Comparison of ENCODE assay signal across 12 mouse cellular contexts in the genomic region with DNA sequence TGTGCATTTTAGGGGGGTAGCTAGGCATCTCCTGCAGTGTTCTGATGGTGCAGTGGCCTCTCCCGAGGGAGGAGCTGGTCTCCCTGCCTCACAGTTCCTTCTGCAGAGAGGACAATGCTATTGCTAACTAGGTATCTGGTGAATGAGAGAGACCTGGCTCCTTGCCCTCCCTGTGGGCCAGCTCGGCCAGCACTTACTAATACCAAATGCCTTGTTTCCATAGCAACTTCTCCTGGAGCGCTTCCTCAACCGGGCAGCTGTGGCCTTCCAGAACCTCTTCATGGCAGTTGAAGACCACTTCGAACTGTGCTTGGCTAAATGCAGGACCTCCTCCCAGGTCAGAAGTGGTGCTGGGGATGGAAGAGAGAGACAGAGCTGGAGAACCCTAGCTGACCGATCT. TPM values are rescaled to one million over a fixed set of nuclear protein-coding genes. Genes with fewer than 3 reads are reported as not detected.
DNase-seq lines count a peak whose midpoint lies in the region; ATAC-seq and TF ChIP-seq lines count a peak whose summit lies in the region.
"Had no signal": no experiment of that assay in that cellular context is flagged by ENCODE, and none has a peak within 500 bp of the region (broad histone marks: within the 10 kb centered on the region; RNA-seq: fewer than 3 reads in every experiment).

No protein-coding gene starts in this region.

- TF ChIP-seq POLR2A in lung, adult 2 months (IDR thresholded peaks at IDR 0.05; ENCODE audit: borderline replicate concordance, extremely low read depth, low read depth, low read length), result no peak

- 67% methylated on average over 6 of the region's 6 CpGs for WGBS in heart, postnatal 0 days
- 37% methylated on average over 6 of the region's 6 CpGs for WGBS in lung, embryonic 16.5 days
- WGBS in lung, adult 2 months, result 46% methylated on average over 6 of the region's 6 CpGs

- no peak overlapping the region for H3K9ac ChIP-seq in heart, postnatal 0 days (replicated peaks; ENCODE audit: low read depth, low read length)
- no peak overlapping the region for H3K9ac ChIP-seq in lung, embryonic 16.5 days (ENCODE audit: low read length)
- H3K9ac ChIP-seq: heart, embryonic 12.5 days had no signal

- ATAC-seq in heart, postnatal 0 days (ENCODE audit: insufficient read depth, low read depth), result peak; percentile 14; the same call in 1 of the 2 replicates
- ATAC-seq in lung, embryonic 16.5 days (ENCODE audit: low read depth), result peak; percentile 34

- H3K9me3 ChIP-seq in heart, postnatal 0 days (replicated peaks; ENCODE audit: control insufficient read depth, low read length), result no peaks in the 10 kb centered on the region
- H3K9me3 ChIP-seq in lung, embryonic 16.5 days (ENCODE audit: control insufficient read depth, low read length), result no peaks in the 10 kb centered on the region
- H3K9me3 ChIP-seq: heart, embryonic 12.5 days had no signal

- H3K4me2 ChIP-seq in heart, postnatal 0 days (ENCODE audit: low read depth, low read length), result no peak overlapping the region
- H3K4me2 ChIP-seq in lung, embryonic 16.5 days (ENCODE audit: low read depth, low read length), result no peak overlapping the region
- H3K4me2 ChIP-seq: heart, embryonic 12.5 days had no signal

- no peak for TF ChIP-seq EP300 in heart, postnatal 0 days (IDR thresholded peaks at IDR 0.05; ENCODE audit: low read depth)

- H3K27ac ChIP-seq in heart, postnatal 0 days (ENCODE audit: low read depth), result no peak overlapping the region
- peak overlapping the region; percentile 3; the same call in 1 of the 2 replicates for H3K27ac ChIP-seq in lung, embryonic 16.5 days (ENCODE audit: low read length)

- peaks cover 57% of the 10 kb centered on the region for H3K36me3 ChIP-seq in heart, postnatal 0 days (replicated peaks; ENCODE audit: control insufficient read depth, insufficient read depth, low read length)
- peaks cover 23% of the 10 kb centered on the region for H3K36me3 ChIP-seq in lung, embryonic 16.5 days (ENCODE audit: control insufficient read depth, insufficient read depth, low read length)

- no peaks in the 10 kb centered on the region for H3K4me1 ChIP-seq in heart, postnatal 0 days (ENCODE audit: control insufficient read depth, insufficient read depth)
- H3K4me1 ChIP-seq in lung, embryonic 16.5 days (replicated peaks; ENCODE audit: control insufficient read depth, insufficient read depth, low read length), result peaks cover 16% of the 10 kb centered on the region
- peaks cover 10% of the 10 kb centered on the region for H3K4me1 ChIP-seq in lung, adult 2 months (ENCODE audit: control insufficient read depth, insufficient read depth, low read length)

- H3K4me3 ChIP-seq in heart, postnatal 0 days (ENCODE audit: low read depth, low read length), result no peak overlapping the region
- no peak overlapping the region for H3K4me3 ChIP-seq in lung, embryonic 16.5 days (ENCODE audit: low read length)
- H3K4me3 ChIP-seq in lung, adult 2 months (replicated peaks; ENCODE audit: extremely low read depth, low read depth, low read length), result no peak overlapping the region
- H3K4me3 ChIP-seq: heart, embryonic 12.5 days had no signal

- DNase-seq in heart, postnatal 0 days (ENCODE audit: low spot score), result no peak
- DNase-seq in heart, adult 11 months, result no peak
- no peak for DNase-seq in lung, adult 2 months
- DNase-seq in cerebellum, adult 18-20 months, result peak; percentile 69 to 70
- DNase-seq in layer of hippocampus, postnatal 36 days, result peak; percentile 28 to 36
- no peak for DNase-seq in adrenal gland, adult (ENCODE audit: inconsistent age in 2 of 2, low spot score in 1 of 2)
- DNase-seq in spleen, adult 12 weeks (ENCODE audit: low spot score), result no peak
- DNase-seq: kidney, postnatal 14 days; liver had no signal

- no peak for TF ChIP-seq CTCF in heart, postnatal 0 days (IDR thresholded peaks at IDR 0.05; ENCODE audit: low read depth)
- no peak for TF ChIP-seq CTCF in lung, adult 2 months (IDR thresholded peaks at IDR 0.05; ENCODE audit: insufficient read depth, low read length)

- no peaks in the 10 kb centered on the region for H3K27me3 ChIP-seq in heart, postnatal 0 days (ENCODE audit: control insufficient read depth, insufficient read depth, low read length)
- no peaks in the 10 kb centered on the region for H3K27me3 ChIP-seq in lung, embryonic 16.5 days (ENCODE audit: control insufficient read depth, insufficient read depth, low read depth, low read length)
- H3K27me3 ChIP-seq: heart, embryonic 12.5 days had no signal

RNA-seq across cellular contexts. Expression of a gene that starts 14.1 kb away (rescaled TPM):
- 4.1 and 7.1 TPM in 2 replicates for total RNA-seq in heart, postnatal 0 days (2014; rRNA removed; ENCODE audit: low replicate concordance)
- 5.1 and 5.9 TPM in 2 replicates for polyA plus RNA-seq in heart, postnatal 0 days (2015; fragmentation: Nextera tagmentation; extraction: Ambion mirVana)
- 6.9 and 7.2 TPM in 2 replicates for polyA plus RNA-seq in lung, embryonic 16.5 days (2015; fragmentation: Nextera tagmentation; extraction: Ambion mirVana)
- 5.4 and 7.4 TPM in 2 replicates for polyA plus RNA-seq in lung, adult 2 months (2012; rRNA removed)
- 10 to 100 TPM; 16.5 to 16.7 TPM for total RNA-seq in layer of hippocampus, postnatal 36 days (2021)

RNA-seq across cellular contexts. Expression of a gene that starts 14.2 kb away (rescaled TPM):
- total RNA-seq in heart, postnatal 0 days (2014; rRNA removed; ENCODE audit: low replicate concordance), result 1.7 and 12.7 TPM in 2 replicates
- polyA plus RNA-seq in heart, postnatal 0 days (2015; fragmentation: Nextera tagmentation; extraction: Ambion mirVana), result 0.40 and 0.70 TPM in 2 replicates
- 1.8 and 2.1 TPM in 2 replicates for polyA plus RNA-seq in lung, embryonic 16.5 days (2015; fragmentation: Nextera tagmentation; extraction: Ambion mirVana)
- 2.5 and 3.3 TPM in 2 replicates for polyA plus RNA-seq in lung, adult 2 months (2012; rRNA removed)
- total RNA-seq in layer of hippocampus, postnatal 36 days (2021), result 10 to 100 TPM; 71.5 to 72.2 TPM
- total RNA-seq: monocyte, adult 5-6 weeks had no signal

Comparison
In these comparisons a context has a peak if more than half of its experiments do, and no peak if none do; other contexts are left out.
1. DNase-seq: peak in cerebellum, adult 18-20 months (2 of 2) and layer of hippocampus, postnatal 36 days (2 of 2); none in heart, postnatal 0 days (single experiment), heart, adult 11 months (single experiment), lung, adult 2 months (single experiment), adrenal gland, adult (0 of 2) and spleen, adult 12 weeks (single experiment).